ENCODE assay signal across 9 mouse cellular contexts in genomic region chr3:68708230-68708629, GRCm38 (mm10). TPM values are rescaled to one million over a fixed set of nuclear protein-coding genes. Genes with fewer than 3 reads are reported as not detected.
DNase-seq lines count a peak whose midpoint lies in the region; ATAC-seq and TF ChIP-seq lines count a peak whose summit lies in the region.
"Had no signal": no experiment of that assay in that cellular context is flagged by ENCODE, and none has a peak within 500 bp of the region (broad histone marks: within the 10 kb centered on the region; RNA-seq: fewer than 3 reads in every experiment).

No protein-coding gene starts in this region.

- TF ChIP-seq POLR2A in lung, adult 2 months (IDR thresholded peaks at IDR 0.05; ENCODE audit: borderline replicate concordance, extremely low read depth, low read depth, low read length) = no peak

- no peaks in the 10 kb centered on the region for H3K27me3 ChIP-seq in heart, embryonic 10.5 days (ENCODE audit: insufficient read depth, poor library complexity, severe bottlenecking)
- H3K27me3 ChIP-seq: heart, embryonic 15.5 days had no signal

- H3K27ac ChIP-seq in heart, embryonic 10.5 days = no peak overlapping the region
- H3K27ac ChIP-seq: heart, embryonic 15.5 days had no signal

- DNase-seq in frontal cortex, postnatal 25 days (ENCODE audit: low spot score in 2 of 2) = no peak
- peak; percentile 34 for DNase-seq in ovary, postnatal 36 days (ENCODE audit: low spot score)
- DNase-seq in ovary, adult 18-20 months (ENCODE audit: low spot score) = no peak
- peak; percentile 51 to 58 for DNase-seq in cerebellum, adult 18-20 months
- peak; percentile 79 for DNase-seq in heart, embryonic 10.5 days (ENCODE audit: low spot score)
- peak; percentile 29 for DNase-seq in lung, adult 2 months
- peak; percentile 32 for DNase-seq in thymus, postnatal 25 days

- H3K36me3 ChIP-seq in heart, embryonic 10.5 days = no peaks in the 10 kb centered on the region
- H3K36me3 ChIP-seq: heart, embryonic 15.5 days had no signal

- 0 out of 2 replicates have a peak, but pooled peaks cover 9% of the 10 kb centered on the region for H3K4me1 ChIP-seq in heart, embryonic 10.5 days
- no peaks in the 10 kb centered on the region for H3K4me1 ChIP-seq in lung, adult 2 months (ENCODE audit: control insufficient read depth, insufficient read depth, low read length)
- H3K4me1 ChIP-seq: heart, embryonic 15.5 days had no signal

- TF ChIP-seq CTCF in lung, adult 2 months (IDR thresholded peaks at IDR 0.05; ENCODE audit: insufficient read depth, low read length) = peak; percentile 66

- H3K4me3 ChIP-seq in heart, embryonic 10.5 days = no peak overlapping the region
- H3K4me3 ChIP-seq in lung, adult 2 months (replicated peaks; ENCODE audit: extremely low read depth, low read depth, low read length) = no peak overlapping the region
- H3K4me3 ChIP-seq: heart, embryonic 15.5 days had no signal

- no peaks in the 10 kb centered on the region for H3K9me3 ChIP-seq in heart, embryonic 10.5 days
- H3K9me3 ChIP-seq: heart, embryonic 15.5 days had no signal

- 44% methylated on average over 8 of the region's 8 CpGs for WGBS in heart, embryonic 10.5 days
- 42% methylated on average over 8 of the region's 8 CpGs for WGBS in lung, adult 2 months

- ATAC-seq in frontal cortex, adult (ENCODE audit: low TSS enrichment) = peak; percentile 83

RNA-seq across cellular contexts. Expression of gene Il12a, which starts 17.8 kb away (rescaled TPM):
- 0.35 and 0.41 TPM in 2 replicates for polyA plus RNA-seq in heart, embryonic 10.5 days (2016; fragmentation: Nextera tagmentation; extraction: Ambion mirVana)
- polyA plus RNA-seq in lung, adult 2 months (2012; rRNA removed) = 3.8 and 8.0 TPM in 2 replicates
- polyA plus RNA-seq: heart, embryonic 15.5 days had no signal

Comparison
In these comparisons a context has a peak if more than half of its experiments do, and no peak if none do; other contexts are left out.
1. DNase-seq: peak in ovary, postnatal 36 days (single experiment), cerebellum, adult 18-20 months (2 of 2), heart, embryonic 10.5 days (single experiment), lung, adult 2 months (single experiment) and thymus, postnatal 25 days (single experiment); none in frontal cortex, postnatal 25 days (0 of 2) and ovary, adult 18-20 months (single experiment).